8 mouse cellular contexts compared by ENCODE assay signal in the genomic region with DNA sequence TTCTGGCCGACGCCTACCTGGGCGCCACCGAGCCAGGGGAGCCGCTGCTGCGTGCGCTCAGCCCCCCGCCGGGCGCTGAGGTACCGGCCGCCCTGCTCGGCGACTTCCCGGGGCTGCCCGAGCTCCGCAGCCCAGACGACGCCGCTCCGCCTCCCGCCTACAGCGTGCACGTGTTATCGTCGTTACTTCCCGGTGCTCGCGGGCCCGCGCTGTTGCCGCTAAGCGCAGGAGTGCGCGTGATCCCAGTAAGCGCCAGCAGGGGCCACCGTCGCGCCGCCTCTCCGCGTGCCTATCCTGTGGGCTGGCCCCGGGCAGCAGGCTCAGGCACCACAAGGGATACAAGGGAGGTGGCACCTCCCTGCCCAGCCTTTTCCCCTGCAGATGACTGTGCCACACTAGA. TPM values are rescaled to one million over a fixed set of nuclear protein-coding genes. Genes with fewer than 3 reads are reported as not detected.
DNase-seq lines count a peak whose midpoint lies in the region; ATAC-seq and TF ChIP-seq lines count a peak whose summit lies in the region.

No protein-coding gene starts in this region.

- peaks cover 10% of the 10 kb centered on the region for H3K4me1 ChIP-seq in heart, embryonic 11.5 days (ENCODE audit: control insufficient read depth, insufficient read depth, low read length)
- peaks cover 6% of the 10 kb centered on the region for H3K4me1 ChIP-seq in kidney, embryonic 16.5 days (ENCODE audit: insufficient read depth, low read length)
- peaks cover 2% of the 10 kb centered on the region for H3K4me1 ChIP-seq in liver, adult 2 months (ENCODE audit: control insufficient read depth, insufficient read depth, low read length)

- DNase-seq in A20 (ENCODE audit: low read depth, low spot score): peak; percentile 94
- DNase-seq in brain, adult 2 months (ENCODE audit: low read depth, low spot score): peak; percentile 84
- DNase-seq in liver, adult 2 months (ENCODE audit: extremely low read depth, low read depth, low spot score): peak; percentile 61
- DNase-seq in naive thymus-derived CD4-positive, alpha-beta T cell, adult 2 months (ENCODE audit: low read depth): peak; percentile 94
- DNase-seq in splenic B cell, adult 2 months (ENCODE audit: low read depth, low spot score): peak; percentile 92

- H3K4me2 ChIP-seq in heart, embryonic 11.5 days: peak overlapping the region; percentile 87
- H3K4me2 ChIP-seq in kidney, embryonic 16.5 days (replicated peaks; ENCODE audit: low read depth, low read length): peak overlapping the region; percentile 87

- H3K9me3 ChIP-seq in heart, embryonic 11.5 days (replicated peaks; ENCODE audit: control insufficient read depth, low read length): 0 out of 2 replicates have a peak, but pooled peaks cover 2% of the 10 kb centered on the region
- H3K9me3 ChIP-seq in kidney, embryonic 16.5 days (ENCODE audit: low read length): peaks cover 5% of the 10 kb centered on the region; the same call in 1 of the 2 replicates

- peak overlapping the region; percentile 51 for H3K4me3 ChIP-seq in heart, embryonic 11.5 days (ENCODE audit: low read depth, low read length)
- H3K4me3 ChIP-seq in kidney, embryonic 16.5 days (ENCODE audit: low read length): peak overlapping the region; percentile 50
- peak overlapping the region; percentile 48; the same call in 1 of the 2 replicates for H3K4me3 ChIP-seq in liver, adult 2 months (ENCODE audit: insufficient read depth, low read depth, low read length)

- H3K79me2 ChIP-seq in liver, adult 2 months (ENCODE audit: control insufficient read depth, insufficient read depth, low read length): no peaks in the 10 kb centered on the region

- 0% methylated on average over 31 of the region's 43 CpGs for WGBS in heart, embryonic 11.5 days (ENCODE audit: insufficient replicate concordance)
- WGBS in kidney, embryonic 16.5 days: 0% methylated on average over 42 of the region's 43 CpGs
- under 1% methylated on average over 43 of the region's 43 CpGs for WGBS in liver, adult 2 months

- H3K36me3 ChIP-seq in heart, embryonic 11.5 days (ENCODE audit: control insufficient read depth, insufficient read depth, low read length): no peaks in the 10 kb centered on the region
- H3K36me3 ChIP-seq in kidney, embryonic 16.5 days (ENCODE audit: insufficient read depth, low read length): peaks cover 5% of the 10 kb centered on the region; the same call in 1 of the 2 replicates
- H3K36me3 ChIP-seq in liver, adult 2 months (ENCODE audit: control insufficient read depth, insufficient read depth, low read length): peaks cover 24% of the 10 kb centered on the region
- no peaks in the 10 kb centered on the region for H3K36me3 ChIP-seq in splenic B cell, adult 2 months (ENCODE audit: control insufficient read depth, insufficient read depth, low read length, poor library complexity, severe bottlenecking)

- no peak overlapping the region for H3K27ac ChIP-seq in heart, embryonic 11.5 days (ENCODE audit: low read depth, low read length)
- no peak overlapping the region for H3K27ac ChIP-seq in kidney, embryonic 16.5 days (ENCODE audit: low read length)
- peak overlapping the region; percentile 61 for H3K27ac ChIP-seq in liver, adult 2 months (replicated peaks; ENCODE audit: insufficient read depth, low read depth, low read length)

- peak; percentile 83 for TF ChIP-seq CTCF in liver, adult 2 months (IDR thresholded peaks at IDR 0.05; ENCODE audit: low read depth, low read length)

- TF ChIP-seq POLR2A in liver, adult 2 months (IDR thresholded peaks at IDR 0.05; ENCODE audit: extremely low read depth, insufficient read depth, low read length): no peak

- peak overlapping the region; percentile 72 for H3K9ac ChIP-seq in heart, embryonic 11.5 days (ENCODE audit: low read depth, low read length)
- H3K9ac ChIP-seq in kidney, embryonic 16.5 days (replicated peaks; ENCODE audit: low read length): peak overlapping the region; percentile 65
- peak overlapping the region; percentile 68 for H3K9ac ChIP-seq in liver, adult 2 months (ENCODE audit: low read depth, low read length)

- ATAC-seq in erythroblast, adult 5-6 weeks (replicated peaks; ENCODE audit: low FRiP score, poor library complexity, severe bottlenecking): peak; percentile 94
- ATAC-seq in heart, embryonic 11.5 days (replicated peaks; ENCODE audit: insufficient number of reproducible peaks, low FRiP score, low TSS enrichment): peak; percentile 81
- peak; percentile 96 for ATAC-seq in kidney, embryonic 16.5 days (ENCODE audit: low FRiP score, low TSS enrichment)

- H3K27me3 ChIP-seq in heart, embryonic 11.5 days (ENCODE audit: control insufficient read depth, insufficient read depth, low read length): no peaks in the 10 kb centered on the region
- H3K27me3 ChIP-seq in kidney, embryonic 16.5 days (ENCODE audit: insufficient read depth, low read length): no peaks in the 10 kb centered on the region
- H3K27me3 ChIP-seq in liver, adult 2 months (ENCODE audit: control insufficient read depth, insufficient read depth, low read length): no peaks in the 10 kb centered on the region
- no peaks in the 10 kb centered on the region for H3K27me3 ChIP-seq in splenic B cell, adult 2 months (ENCODE audit: control insufficient read depth, insufficient read depth, low read length, poor library complexity, severe bottlenecking)

RNA-seq across cellular contexts. Expression of a gene that starts 0.4 kb away (rescaled TPM):
- total RNA-seq in erythroblast, adult 5-6 weeks (2015; ENCODE audit: low replicate concordance): 0.63 TPM in 1 of 2 replicates, not detected in the other
- total RNA-seq in erythroblast, adult 5-6 weeks (2017; ENCODE audit: low replicate concordance): not detected in 2 replicates
- polyA plus RNA-seq in heart, embryonic 11.5 days (2014; fragmentation: Nextera tagmentation; extraction: Ambion mirVana): 0.77 and 0.83 TPM in 2 replicates
- 0.27 and 0.36 TPM in 2 replicates for polyA plus RNA-seq in kidney, embryonic 16.5 days (2015; fragmentation: Nextera tagmentation; extraction: Ambion mirVana)
- 0.46 and 0.54 TPM in 2 replicates for total RNA-seq in liver, adult 2 months (2014; rRNA removed)
- 0.31 and 0.33 TPM in 2 replicates for polyA plus RNA-seq in liver, adult 2 months (2012; rRNA removed)

RNA-seq across cellular contexts. Expression of a gene that starts 25.3 kb away (rescaled TPM):
- total RNA-seq in erythroblast, adult 5-6 weeks (2015; ENCODE audit: low replicate concordance): not detected in 2 replicates
- not detected in 2 replicates for total RNA-seq in erythroblast, adult 5-6 weeks (2017; ENCODE audit: low replicate concordance)
- polyA plus RNA-seq in heart, embryonic 11.5 days (2014; fragmentation: Nextera tagmentation; extraction: Ambion mirVana): 14.0 TPM in 2 replicates
- polyA plus RNA-seq in kidney, embryonic 16.5 days (2015; fragmentation: Nextera tagmentation; extraction: Ambion mirVana): 0.46 and 0.62 TPM in 2 replicates
- 0.28 TPM in 1 of 2 replicates, not detected in the other for total RNA-seq in liver, adult 2 months (2014; rRNA removed)
- not detected in 2 replicates for polyA plus RNA-seq in liver, adult 2 months (2012; rRNA removed)
